Mouse (Mus musculus) embryonic facial prominence, embryonic 14.5 days (tissue): ENCODE results near the gene Mib2. TPM values are rescaled to one million over a fixed set of nuclear protein-coding genes. Genes with fewer than 3 reads are reported as not detected.
A peak's percentile ranks its signal among the peaks of the same experiment; 100 is the strongest.
"Not testable (repeated sequence)": the region's sequence is repeated elsewhere in the genome, so short reads cannot be mapped to it uniquely, and the experiment has no call there.

Experiments used
- ATAC-seq: fragments of 200-750 bp; cut with Nextera tagmentation; 2 replicates; pipeline ENCODE4 v1.8.0; 2017; ENCODE audit warnings: low read depth, moderate number of reproducible peaks, moderate TSS enrichment
- DNase-seq: peaks from one replicate; pipeline ENCODE4 v3.0.0-alpha.2; 2015; ENCODE audit warnings: low spot score
- H3K27ac ChIP-seq: fragments of 300-500 bp; sonication (generic); replicated peaks from 2 replicates; pipeline ENCODE4 v1.5.1; 2014; ENCODE audit warnings: low read depth, mild to moderate bottlenecking, low read length, moderate library complexity
- H3K27me3 ChIP-seq: fragments of 300-500 bp; sonication (generic); replicated peaks from 2 replicates; pipeline ENCODE4 v1.6.1; 2014; ENCODE audit warnings: low read length; ENCODE audit not compliant: control insufficient read depth, insufficient read depth
- H3K36me3 ChIP-seq: fragments of 300-500 bp; sonication (generic); 2 replicates; pipeline ENCODE4 v1.6.1; 2014; ENCODE audit warnings: low read length, mixed read lengths; ENCODE audit not compliant: control insufficient read depth, insufficient read depth
- H3K4me1 ChIP-seq: fragments of 300-500 bp; sonication (generic); 2 replicates; pipeline ENCODE4 v1.6.1; 2014; ENCODE audit warnings: antibody characterized with exemption, low read length; ENCODE audit not compliant: control insufficient read depth, insufficient read depth
- H3K4me2 ChIP-seq: fragments of 300-500 bp; sonication (generic); 2 replicates; pipeline ENCODE4 v1.6.1; 2014; ENCODE audit warnings: low read depth, mild to moderate bottlenecking, low read length, moderate library complexity, mixed read lengths
- H3K4me3 ChIP-seq: fragments of 300-500 bp; sonication (generic); 2 replicates; pipeline ENCODE4 v1.5.1; 2014; ENCODE audit warnings: low read depth, mild to moderate bottlenecking, low read length
- H3K9ac ChIP-seq: fragments of 300-500 bp; sonication (generic); 2 replicates; pipeline ENCODE4 v1.6.1; 2014; ENCODE audit warnings: low read depth, mild to moderate bottlenecking, low read length, moderate library complexity, mixed read lengths
- H3K9me3 ChIP-seq: fragments of 300-500 bp; sonication (generic); 2 replicates; pipeline ENCODE4 v1.6.1; 2016; ENCODE audit warnings: low read length; ENCODE audit not compliant: control insufficient read depth
- WGBS: fragments of 180-500 bp; shearing (Covaris S2); extraction: QIAGEN DNeasy Blood & Tissue Kit; methylation state at CpG from one replicate; pipeline ENCODE4 v1.1.7; 2014; 5-methylcytosine and 5-hydroxymethylcytosine counted together
- polyA plus RNA-seq: library from polyadenylated mRNA; unstranded; fragments of >200 nt; fragmentation: Nextera tagmentation; extraction: Ambion mirVana; gene quantifications from 2 replicates; pipeline ENCODE4 v1.2.1, GENCODE M21; 2014

The Mib2 gene
- polyA plus RNA-seq, 1 experiment from 2014 or later, result 27.3 TPM

GRCm38 (mm10) chr4:155683670-155684277 is 14.8 kb upstream of the Mib2 start:
- not testable (repeated sequence) for H3K27me3 ChIP-seq, H3K4me2 ChIP-seq, DNase-seq, ATAC-seq, H3K27ac ChIP-seq, H3K4me1 ChIP-seq, H3K9me3 ChIP-seq, H3K36me3 ChIP-seq, H3K4me3 ChIP-seq, H3K9ac ChIP-seq
- 89% methylated on average over 15 of the region's 19 CpGs for WGBS

- Histone ChIP-seq H3K27me3 (no peaks in the 10 kb centered on the region), H3K4me1 (no peaks in the 10 kb centered on the region), H3K4me2 (no peak overlapping the region), H3K27ac (no peak overlapping the region), H3K4me3 (no peak overlapping the region), H3K9ac (no peak overlapping the region), H3K36me3 (no peaks in the 10 kb centered on the region), H3K9me3 (no peaks in the 10 kb centered on the region)
- 79% methylated on average over 2 of the region's 2 CpGs for WGBS
- no peak for ATAC-seq
- no peak for DNase-seq
These were observed 7.0 kb upstream of the Mib2 start for GRCm38 (mm10) chr4:155675991-155676390.

GRCm38 (mm10) chr4:155672082-155672481 is 3.1 kb upstream of the Mib2 start:
- no peak for ATAC-seq

GRCm38 (mm10) chr4:155670236-155670635 is 1.2 kb upstream of the Mib2 start:
- not testable (repeated sequence) for H3K9ac ChIP-seq, H3K27me3 ChIP-seq, H3K36me3 ChIP-seq, H3K27ac ChIP-seq, H3K4me3 ChIP-seq, DNase-seq, H3K4me2 ChIP-seq, H3K4me1 ChIP-seq, H3K9me3 ChIP-seq, ATAC-seq
- WGBS, result 64% methylated on average over 4 of the region's 4 CpGs

More at GRCm38 (mm10) chr4:155672082-155672481, 3.1 kb upstream of the Mib2 start:
- Histone ChIP-seq H3K4me3 (no peak overlapping the region), H3K27me3 (no peaks in the 10 kb centered on the region), H3K9me3 (no peaks in the 10 kb centered on the region), H3K9ac (no peak overlapping the region), H3K4me1 (0 out of 2 replicates have a peak, but pooled peaks cover 5% of the 10 kb centered on the region), H3K27ac (no peak overlapping the region), H3K4me2 (no peak overlapping the region), H3K36me3 (no peaks in the 10 kb centered on the region)
- DNase-seq, result no peak
- 61% methylated on average over 2 of the region's 2 CpGs for WGBS

GRCm38 (mm10) chr4:155669598-155670075 is 639 bp upstream of the Mib2 start:
- Histone ChIP-seq H3K36me3 (no peaks in the 10 kb centered on the region; the same call in 1 of the 2 replicates), H3K27me3 (no peaks in the 10 kb centered on the region), H3K4me3 (peak overlapping the region; percentile 86), H3K27ac (no peak overlapping the region; the same call in 1 of the 2 replicates), H3K4me1 (0 out of 2 replicates have a peak, but pooled peaks cover 5% of the 10 kb centered on the region), H3K4me2 (peak overlapping the region; percentile 87), H3K9ac (peak overlapping the region; percentile 86), H3K9me3 (no peaks in the 10 kb centered on the region)
- no peak for ATAC-seq
- WGBS, result under 1% methylated on average over 8 of the region's 8 CpGs
- DNase-seq, result no peak

- ATAC-seq (no peak), DNase-seq (no peak)
- Histone ChIP-seq H3K9ac (0 out of 2 replicates have a peak overlapping the region, but pooled peaks have one; percentile 25), H3K4me2 (no peak overlapping the region), H3K27ac (no peak overlapping the region), H3K9me3 (no peaks in the 10 kb centered on the region), H3K36me3 (peaks cover 3% of the 10 kb centered on the region; the same call in 1 of the 2 replicates), H3K4me3 (no peak overlapping the region), H3K27me3 (no peaks in the 10 kb centered on the region), H3K4me1 (0 out of 2 replicates have a peak, but pooled peaks cover 5% of the 10 kb centered on the region)
These were observed 2.1 kb downstream of the Mib2 start for GRCm38 (mm10) chr4:155666903-155667302.

- no peak for ATAC-seq
- Histone ChIP-seq H3K4me3 (no peak overlapping the region), H3K9ac (no peak overlapping the region), H3K27ac (no peak overlapping the region), H3K36me3 (peaks cover 38% of the 10 kb centered on the region; the same call in 1 of the 2 replicates), H3K27me3 (peaks cover under 1% of the 10 kb centered on the region; the same call in 1 of the 2 replicates), H3K4me1 (no peaks in the 10 kb centered on the region), H3K4me2 (no peak overlapping the region), H3K9me3 (no peaks in the 10 kb centered on the region)
- WGBS, result 89% methylated on average over 12 of the region's 12 CpGs
- no peak for DNase-seq
These were observed 8.4 kb downstream of the Mib2 start for GRCm38 (mm10) chr4:155660641-155661040.

GRCm38 (mm10) chr4:155658961-155659360 is 10.0 kb downstream of the Mib2 start:
- H3K9ac ChIP-seq, result no peak overlapping the region
- ATAC-seq (no peak), DNase-seq (no peak)
- WGBS, result 96% methylated on average over 9 of the region's 10 CpGs
- no peak overlapping the region for H3K4me2 ChIP-seq
- H3K4me1 ChIP-seq, result peaks cover 11% of the 10 kb centered on the region
- no peaks in the 10 kb centered on the region for H3K9me3 ChIP-seq
- peaks cover 38% of the 10 kb centered on the region; the same call in 1 of the 2 replicates for H3K36me3 ChIP-seq
- no peak overlapping the region for H3K27ac ChIP-seq
- H3K4me3 ChIP-seq, result no peak overlapping the region
- H3K27me3 ChIP-seq, result peaks cover 15% of the 10 kb centered on the region
